Mouse (Mus musculus): Measurements from ENCODE around the gene Egfem1.

- TF ChIP-seq TCF12 (IDR thresholded peaks at IDR 0.05; ENCODE audit: low read depth, low read length) (no peak), CTCF (conservative IDR thresholded peaks at IDR 0.05 in 1 of 2, IDR thresholded peaks at IDR 0.05 in 1 of 2; ENCODE audit: low read depth in 2 of 2, low read length in 2 of 2) (no peak), POLR2A (IDR thresholded peaks at IDR 0.05; ENCODE audit: low read depth, low read length) (no peak), MEF2A (IDR thresholded peaks at IDR 0.05; ENCODE audit: borderline replicate concordance, low read depth, low read length) (no peak), USF1 (IDR thresholded peaks at IDR 0.05; ENCODE audit: low read depth, low read length) (no peak), HCFC1 (IDR thresholded peaks at IDR 0.05; ENCODE audit: low read depth, low read length) (no peak), ZKSCAN1 (IDR thresholded peaks at IDR 0.05; ENCODE audit: borderline replicate concordance, low read depth, low read length) (no peak)
These were observed 361.2 kb downstream of the Egfem1 start for GRCm38 (mm10) chr3:29443024-29443423.
